Comparison of ENCODE assay signal across 8 mouse cellular contexts in the genomic region with DNA sequence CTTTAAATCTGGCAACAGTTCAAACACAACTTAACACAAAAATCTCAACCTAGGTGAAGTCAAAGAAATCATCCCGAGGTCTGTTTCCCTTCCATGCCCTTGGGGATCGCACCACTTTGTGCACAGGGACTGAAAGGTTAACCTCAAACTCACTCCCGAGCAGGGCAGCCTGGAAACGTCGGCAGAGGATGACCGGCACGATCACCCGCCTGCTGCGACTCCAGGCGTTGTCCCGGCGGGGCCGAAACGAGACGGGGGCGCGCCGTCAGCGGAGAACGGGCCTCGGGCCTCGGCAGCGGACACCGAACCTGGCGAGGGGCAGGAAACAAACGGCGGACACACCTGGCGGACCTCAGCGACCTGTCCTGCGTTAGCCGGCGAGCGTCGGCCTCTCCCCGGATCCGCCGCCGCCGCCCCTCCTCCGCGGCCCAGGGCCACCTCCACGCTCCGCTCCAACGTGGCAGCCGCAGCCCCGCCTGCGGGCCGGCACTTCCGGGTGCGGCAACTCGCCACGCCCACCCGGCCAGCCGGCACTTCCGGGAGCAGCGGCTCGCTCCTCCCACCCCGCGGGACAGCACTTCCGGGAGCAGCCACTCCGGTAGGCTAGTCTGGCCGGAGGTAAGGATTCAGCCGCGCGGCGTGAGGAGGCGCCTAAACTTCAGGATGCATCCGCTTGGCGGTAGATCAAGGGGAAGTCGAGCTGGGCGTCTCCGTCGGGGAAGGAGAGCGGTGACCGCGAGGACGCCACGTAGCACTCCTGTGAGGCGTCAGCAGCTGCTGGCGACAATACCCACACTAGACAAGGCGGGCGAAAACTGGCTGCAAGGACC. TPM values are rescaled to one million over a fixed set of nuclear protein-coding genes. Genes with fewer than 3 reads are reported as not detected.
DNase-seq lines count a peak whose midpoint lies in the region; ATAC-seq and TF ChIP-seq lines count a peak whose summit lies in the region.

A gene (minus strand): TSS at position 474 of the 830 bp plus-strand sequence.

- H3K9ac ChIP-seq in embryonic facial prominence, embryonic 13.5 days: peak within 1 kb of the TSS; percentile 91
- H3K9ac ChIP-seq in heart, adult 2 months (ENCODE audit: low read depth, low read length): peak within 1 kb of the TSS; percentile 89
- H3K9ac ChIP-seq in limb, embryonic 13.5 days: peak within 1 kb of the TSS; percentile 91
- peak within 1 kb of the TSS; percentile 90 for H3K9ac ChIP-seq in midbrain, embryonic 16.5 days (ENCODE audit: low read depth, low read length)

- peaks cover 4% of the 10 kb centered on the region; the same call in 1 of the 2 replicates for H3K79me2 ChIP-seq in heart, adult 2 months (replicated peaks; ENCODE audit: control insufficient read depth, insufficient read depth, low read length)

- TF ChIP-seq POLR2A in heart, adult 2 months (IDR thresholded peaks at IDR 0.05; ENCODE audit: insufficient read depth, low read depth, low read length): peak; percentile 97

- peaks cover 29% of the 10 kb centered on the region for H3K36me3 ChIP-seq in embryonic facial prominence, embryonic 13.5 days
- peaks cover 22% of the 10 kb centered on the region for H3K36me3 ChIP-seq in heart, adult 2 months (ENCODE audit: control insufficient read depth, insufficient read depth, low read length)
- peaks cover 27% of the 10 kb centered on the region for H3K36me3 ChIP-seq in limb, embryonic 13.5 days
- H3K36me3 ChIP-seq in midbrain, embryonic 16.5 days (ENCODE audit: control insufficient read depth, insufficient read depth, low read length): peaks cover 21% of the 10 kb centered on the region

- WGBS in embryonic facial prominence, embryonic 13.5 days: under 1% methylated on average over 79 of the region's 82 CpGs
- WGBS in heart, adult 2 months: 0% methylated on average over 76 of the region's 82 CpGs
- under 1% methylated on average over 82 of the region's 82 CpGs for WGBS in limb, embryonic 13.5 days
- under 1% methylated on average over 82 of the region's 82 CpGs for WGBS in midbrain, embryonic 16.5 days

- H3K27me3 ChIP-seq in embryonic facial prominence, embryonic 13.5 days: no peaks in the 10 kb centered on the region
- H3K27me3 ChIP-seq in heart, adult 2 months (ENCODE audit: control insufficient read depth, insufficient read depth, low read length): no peaks in the 10 kb centered on the region
- H3K27me3 ChIP-seq in limb, embryonic 13.5 days: no peaks in the 10 kb centered on the region
- H3K27me3 ChIP-seq in midbrain, embryonic 16.5 days (ENCODE audit: control insufficient read depth, insufficient read depth, low read depth, low read length): no peaks in the 10 kb centered on the region

- TF ChIP-seq CTCF in heart, adult 2 months (IDR thresholded peaks at IDR 0.05): peak; percentile 34

- H3K4me1 ChIP-seq in embryonic facial prominence, embryonic 13.5 days: peaks cover 24% of the 10 kb centered on the region
- peaks cover 10% of the 10 kb centered on the region for H3K4me1 ChIP-seq in heart, adult 2 months (ENCODE audit: control insufficient read depth, insufficient read depth, low read length)
- H3K4me1 ChIP-seq in limb, embryonic 13.5 days: peaks cover 23% of the 10 kb centered on the region
- H3K4me1 ChIP-seq in midbrain, embryonic 16.5 days (ENCODE audit: control insufficient read depth, insufficient read depth, low read length): peaks cover 21% of the 10 kb centered on the region

- H3K27ac ChIP-seq in embryonic facial prominence, embryonic 13.5 days: peak within 1 kb of the TSS; percentile 90
- H3K27ac ChIP-seq in heart, adult 2 months: peak within 1 kb of the TSS; percentile 89
- peak within 1 kb of the TSS; percentile 92 for H3K27ac ChIP-seq in limb, embryonic 13.5 days
- peak within 1 kb of the TSS; percentile 89 for H3K27ac ChIP-seq in midbrain, embryonic 16.5 days (ENCODE audit: low read length)

- DNase-seq in 3134 (ENCODE audit: extremely low read depth, insufficient read length, low spot score): peak; percentile 97
- DNase-seq in adrenal gland, postnatal 36 days: peak; percentile 99 to 100
- peak; percentile 99 for DNase-seq in heart, adult 2 months
- DNase-seq in kidney, adult 8-10 months: peak; percentile 97 to 98
- peak; percentile 92 to 98 for DNase-seq in spleen, postnatal 10 days (ENCODE audit: low spot score in 2 of 2)

- H3K9me3 ChIP-seq in embryonic facial prominence, embryonic 13.5 days: no peaks in the 10 kb centered on the region
- H3K9me3 ChIP-seq in limb, embryonic 13.5 days: no peaks in the 10 kb centered on the region
- no peaks in the 10 kb centered on the region for H3K9me3 ChIP-seq in midbrain, embryonic 16.5 days (replicated peaks; ENCODE audit: control insufficient read depth, low read length, poor library complexity, severe bottlenecking)

- peak; percentile 87; the same call in 1 of the 2 replicates for TF ChIP-seq EP300 in heart, adult 2 months (IDR thresholded peaks at IDR 0.05; ENCODE audit: insufficient read depth, low read depth, low read length)

- H3K4me2 ChIP-seq in embryonic facial prominence, embryonic 13.5 days: peak within 1 kb of the TSS; percentile 67
- H3K4me2 ChIP-seq in limb, embryonic 13.5 days (replicated peaks): peak within 1 kb of the TSS; percentile 71
- H3K4me2 ChIP-seq in midbrain, embryonic 16.5 days (ENCODE audit: low read length): peak within 1 kb of the TSS; percentile 77

- peak; percentile 96 for ATAC-seq in embryonic facial prominence, embryonic 13.5 days (ENCODE audit: insufficient number of reproducible peaks, insufficient read depth, low FRiP score, low TSS enrichment, low read depth)
- ATAC-seq in limb, embryonic 13.5 days (ENCODE audit: low FRiP score, low read depth): peak; percentile 97
- ATAC-seq in midbrain, embryonic 16.5 days: peak; percentile 98

- H3K4me3 ChIP-seq in embryonic facial prominence, embryonic 13.5 days: peak within 1 kb of the TSS; percentile 90
- peak within 1 kb of the TSS; percentile 91 for H3K4me3 ChIP-seq in heart, adult 2 months
- H3K4me3 ChIP-seq in limb, embryonic 13.5 days: peak within 1 kb of the TSS; percentile 90
- peak within 1 kb of the TSS; percentile 96 for H3K4me3 ChIP-seq in midbrain, embryonic 16.5 days (ENCODE audit: low read depth, low read length)

- intact Hi-C loops in heart, adult 2 months (cut with DNase I): loop anchor here (2.0 to 5.0 kb wide), 4 partner anchors 83 to 437 kb away; a partner anchor contains a TSS

RNA-seq across cellular contexts. Expression of the gene that starts here (rescaled TPM):
- 100 to 1,000 TPM; 155 to 161 TPM for total RNA-seq in adrenal gland, postnatal 36 days (2021)
- 203 and 220 TPM in 2 replicates for polyA plus RNA-seq in embryonic facial prominence, embryonic 13.5 days (2015; fragmentation: Nextera tagmentation; extraction: Ambion mirVana)
- 100 to 1,000 TPM; 101 to 111 TPM for total RNA-seq in heart, adult 2 months (2021)
- 184 and 201 TPM in 2 replicates for polyA plus RNA-seq in heart, adult 2 months (2012; rRNA removed)
- 208 and 231 TPM in 2 replicates for polyA plus RNA-seq in limb, embryonic 13.5 days (2015; fragmentation: Nextera tagmentation; extraction: Ambion mirVana)
- polyA plus RNA-seq in midbrain, embryonic 16.5 days (2015; fragmentation: Nextera tagmentation; extraction: Ambion mirVana): 91.0 and 92.6 TPM in 2 replicates

Comparison
In these comparisons a context has a peak if more than half of its experiments do, and no peak if none do; other contexts are left out.
1. Peak in every context shown above with its lines: DNase-seq, ATAC-seq, H3K4me3 ChIP-seq and H3K27ac ChIP-seq.